Mouse (Mus musculus): ENCODE data around the gene Prpf4b. TPM values are rescaled to one million over a fixed set of nuclear protein-coding genes. Genes with fewer than 3 reads are reported as not detected.
"Not testable (repeated sequence)": the region's sequence is repeated elsewhere in the genome, so short reads cannot be mapped to it uniquely, and the experiment has no call there.

The Prpf4b gene
- 10 to 100 TPM; 80.8 to 98.2 TPM for total RNA-seq (2021)

DNA sequence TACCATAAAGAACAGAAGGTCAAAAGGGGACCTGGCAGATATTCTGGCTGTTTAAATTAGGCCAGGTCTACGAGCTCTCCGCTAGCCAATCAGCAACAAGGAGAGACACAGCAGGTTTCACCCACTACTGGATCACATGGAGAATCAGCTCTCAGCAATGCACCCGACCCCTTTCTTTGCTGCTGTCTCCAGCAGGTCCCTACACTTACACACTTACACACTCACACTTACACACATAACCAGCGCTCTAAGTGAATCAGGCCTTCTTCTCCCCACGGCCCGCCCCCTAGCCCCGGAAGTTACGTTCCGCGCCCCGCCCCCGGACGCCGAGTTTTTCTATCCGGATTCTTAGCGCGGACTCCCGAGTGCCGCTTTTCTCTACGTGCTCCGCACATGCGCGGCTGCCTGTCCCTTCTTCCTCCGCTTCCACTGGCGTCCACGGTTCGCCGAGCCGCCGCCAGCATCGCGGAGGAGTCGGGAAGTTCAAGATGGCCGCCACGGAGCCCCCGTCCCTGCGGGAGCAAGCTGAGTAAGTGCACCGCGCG is at the start of gene Prpf4b:
Gene Prpf4b, plus strand, starts transcription at position 137 of the 545 bp plus-strand sequence.
- DNase-seq (ENCODE audit: extremely low spot score in 1 of 2, low spot score in 1 of 2) = peak; percentile 91

DNA sequence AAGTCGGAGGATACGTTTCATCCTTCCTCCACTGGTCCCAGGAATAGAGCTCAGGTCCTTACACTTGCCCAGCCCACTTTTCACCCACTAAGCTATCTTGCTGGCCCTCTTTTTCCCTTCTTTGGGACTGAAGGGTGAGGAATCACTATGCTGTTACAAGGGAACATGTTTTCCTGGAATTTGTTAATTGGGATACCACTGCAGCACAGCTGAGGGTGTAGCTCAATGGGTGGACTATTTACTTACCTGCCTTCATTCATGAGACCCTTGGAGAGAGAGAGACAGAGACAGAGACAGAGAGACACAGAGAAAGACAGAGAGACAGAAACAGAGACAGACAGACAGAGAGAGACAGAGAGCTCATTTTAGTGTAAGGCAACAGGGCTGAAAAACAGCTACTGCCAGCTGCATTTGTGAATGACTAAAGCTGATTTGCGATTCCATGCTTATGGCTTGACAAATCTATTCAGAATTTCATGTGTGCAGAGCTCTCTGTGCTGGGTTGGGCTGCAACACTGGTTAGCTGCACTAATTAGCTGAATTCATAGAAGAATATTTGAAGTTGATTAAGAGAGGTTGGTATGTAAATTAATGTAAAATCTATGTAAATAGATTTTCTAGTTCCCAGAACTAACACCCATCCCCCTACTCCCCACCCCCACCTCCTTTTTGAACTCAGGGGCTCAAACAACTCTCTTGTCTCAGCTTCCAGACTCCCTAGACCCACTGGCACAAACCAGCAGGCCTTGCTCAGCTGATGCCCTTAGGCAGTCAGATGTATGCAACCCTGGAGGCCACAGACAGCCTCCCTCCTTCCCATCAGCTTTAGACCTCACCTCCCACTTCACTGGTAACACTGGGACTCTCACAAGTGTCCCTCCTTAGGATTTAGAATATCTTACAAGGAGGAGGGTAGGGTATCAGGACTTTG is 48.1 kb upstream of the Prpf4b start:
- no peak for DNase-seq (ENCODE audit: extremely low spot score in 1 of 2, low spot score in 1 of 2)

- DNase-seq (ENCODE audit: extremely low spot score in 1 of 2, low spot score in 1 of 2) = no peak
Observed at GRCm38 (mm10) chr13:34827988-34828882, 46.9 kb upstream of the Prpf4b start.

GRCm38 (mm10) chr13:34842851-34843250 is 32.3 kb upstream of the Prpf4b start:
- no peak for DNase-seq (ENCODE audit: extremely low spot score in 1 of 2, low spot score in 1 of 2)

DNA sequence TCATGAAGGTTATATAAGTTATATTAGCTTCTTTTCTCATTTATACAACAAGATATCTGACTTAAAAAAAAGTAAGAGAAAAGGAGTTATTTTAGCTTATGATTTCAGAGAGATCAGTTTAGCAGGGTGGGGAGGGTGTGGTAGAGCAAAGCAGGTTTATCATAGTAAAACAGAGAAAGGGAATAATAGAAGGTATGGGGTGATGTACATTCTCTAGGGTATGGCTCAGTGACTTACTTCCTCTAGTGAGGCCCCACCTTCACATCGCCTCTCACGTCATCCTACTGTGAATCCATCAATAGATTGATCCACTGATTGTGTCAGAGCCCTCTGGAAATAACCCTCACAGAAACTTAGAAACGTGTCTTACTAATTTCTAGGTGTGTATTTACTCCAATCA is 24.3 kb upstream of the Prpf4b start:
- no peak for DNase-seq (ENCODE audit: extremely low spot score in 1 of 2, low spot score in 1 of 2)

DNA sequence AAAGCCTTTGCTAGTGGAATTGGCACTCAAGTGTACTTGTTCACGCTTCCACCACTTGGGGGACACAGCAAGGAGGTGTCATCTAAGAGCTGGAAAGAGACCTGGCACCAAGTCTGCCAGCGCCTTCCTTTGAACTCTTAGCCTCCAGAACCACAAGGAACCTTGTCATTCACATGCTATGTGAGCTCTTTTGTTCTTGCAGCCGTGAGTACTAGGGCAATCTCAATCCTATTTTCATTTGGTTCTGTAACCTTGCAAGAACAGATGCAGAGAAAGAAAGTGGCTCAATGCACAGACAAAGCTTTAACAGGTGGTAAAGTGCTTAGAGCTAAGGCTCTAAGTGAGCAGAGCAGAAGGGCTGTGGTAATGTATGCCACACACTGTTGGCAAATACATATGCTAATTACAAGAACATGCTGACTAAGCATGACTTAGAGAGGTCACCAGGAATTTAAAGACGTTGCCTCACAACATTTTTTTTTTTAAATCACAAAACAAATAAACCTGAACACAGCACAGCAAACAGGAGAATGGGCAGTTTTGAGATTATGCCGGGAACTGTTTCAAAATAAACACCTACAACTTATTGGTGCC is 23.8 kb upstream of the Prpf4b start:
- no peak for DNase-seq (ENCODE audit: extremely low spot score in 1 of 2, low spot score in 1 of 2)

GRCm38 (mm10) chr13:34857526-34857925 is 17.6 kb upstream of the Prpf4b start:
- no peak for DNase-seq (ENCODE audit: extremely low spot score in 1 of 2, low spot score in 1 of 2)

DNA sequence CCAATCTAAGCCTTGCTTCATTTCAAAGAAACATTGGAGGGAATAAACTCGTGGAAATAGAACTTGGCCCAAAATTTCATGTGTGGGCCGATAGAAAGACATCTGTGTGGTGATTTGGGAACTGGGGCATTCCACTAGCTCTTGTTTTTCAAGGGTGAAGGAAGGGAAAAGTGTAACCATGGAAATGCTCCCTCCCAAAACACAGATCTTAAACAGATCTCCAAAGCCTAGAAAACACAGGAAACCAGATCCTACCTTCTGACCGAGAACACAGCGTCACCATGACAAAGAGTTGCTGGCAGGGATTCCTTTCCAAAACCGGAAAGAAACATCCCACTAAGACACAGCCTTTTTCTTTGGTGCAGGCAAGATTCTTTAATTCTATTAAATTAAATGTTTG is 15.7 kb upstream of the Prpf4b start:
- no peak for DNase-seq (ENCODE audit: extremely low spot score in 1 of 2, low spot score in 1 of 2)

GRCm38 (mm10) chr13:34861166-34861565 is 13.9 kb upstream of the Prpf4b start:
- DNase-seq (ENCODE audit: extremely low spot score in 1 of 2, low spot score in 1 of 2) = not testable (repeated sequence)

GRCm38 (mm10) chr13:34864420-34865169 is 10.5 kb upstream of the Prpf4b start:
- peak in 1 of 2 experiments; percentile 9 for DNase-seq (ENCODE audit: extremely low spot score in 1 of 2, low spot score in 1 of 2)

GRCm38 (mm10) chr13:34873801-34874681 is 1.1 kb upstream of the Prpf4b start:
- peak; percentile 74 to 82 for DNase-seq (ENCODE audit: extremely low spot score in 1 of 2, low spot score in 1 of 2)

DNA sequence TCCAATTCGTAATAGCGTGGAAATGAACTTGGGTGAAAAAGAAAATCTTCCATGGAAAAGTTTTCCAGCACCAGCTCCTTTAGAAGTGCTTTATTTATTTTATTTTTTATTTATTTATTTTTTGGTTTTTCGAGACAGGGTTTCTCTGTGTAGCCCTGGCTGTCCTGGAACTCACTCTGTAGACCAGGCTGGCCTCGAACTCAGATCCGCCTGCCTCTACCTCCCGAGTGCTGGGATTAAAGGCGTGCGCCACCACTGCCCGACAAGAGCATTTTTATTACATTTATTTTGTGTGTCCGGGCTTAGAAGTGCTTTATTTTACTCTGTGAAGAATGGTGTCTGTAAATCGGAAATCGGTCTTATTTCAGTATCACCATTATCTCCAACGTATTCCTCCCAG is 366 bp upstream of the Prpf4b start:
- not testable (repeated sequence) for DNase-seq (ENCODE audit: extremely low spot score in 1 of 2, low spot score in 1 of 2)

GRCm38 (mm10) chr13:34875741-34876445 is 791 bp downstream of the Prpf4b start:
- DNase-seq (ENCODE audit: extremely low spot score in 1 of 2, low spot score in 1 of 2) = peak in 1 of 2 experiments; percentile 31

DNA sequence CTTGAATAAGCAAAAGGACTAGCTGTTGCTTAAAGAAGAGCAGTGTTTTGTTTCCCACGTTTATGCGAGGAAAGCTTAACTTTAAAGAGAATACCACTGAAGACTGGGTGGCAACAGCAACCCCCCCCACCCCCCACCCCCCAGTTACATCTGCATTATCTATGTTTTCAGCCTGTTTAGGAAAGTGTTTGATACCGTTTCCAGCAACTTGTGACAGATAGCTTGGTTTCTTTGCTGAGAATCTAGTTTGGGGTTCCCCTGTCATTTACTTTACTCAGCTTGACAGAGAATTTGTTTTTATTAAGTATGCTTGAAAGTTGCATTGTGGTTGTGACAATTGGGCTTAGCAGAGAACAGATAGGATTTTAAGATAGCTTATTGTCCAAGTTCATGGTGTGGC is 1.4 kb downstream of the Prpf4b start:
- DNase-seq (ENCODE audit: extremely low spot score in 1 of 2, low spot score in 1 of 2) = no peak

- no peak for DNase-seq (ENCODE audit: extremely low spot score in 1 of 2, low spot score in 1 of 2)
Observed at GRCm38 (mm10) chr13:34892871-34893270, 17.8 kb downstream of the Prpf4b start.

- DNase-seq (ENCODE audit: extremely low spot score in 1 of 2, low spot score in 1 of 2) = no peak
Observed at GRCm38 (mm10) chr13:34914614-34915013, 39.5 kb downstream of the Prpf4b start.

- DNase-seq (ENCODE audit: extremely low spot score in 1 of 2, low spot score in 1 of 2) = no peak
Observed at GRCm38 (mm10) chr13:34916520-34917167, 41.5 kb downstream of the Prpf4b start.

GRCm38 (mm10) chr13:34924210-34924609 is 49.1 kb downstream of the Prpf4b start, which contains the start of the genes Fam217a and 4933417A18Rik:
Fam217a (minus strand) TSS chr13:34924310.
4933417A18Rik (plus strand) TSS chr13:34924409.
- no peak for DNase-seq (ENCODE audit: extremely low spot score in 1 of 2, low spot score in 1 of 2)

Measured in layer of hippocampus, postnatal 25 days (tissue).